Mouse (Mus musculus) telencephalon, adult 2 months (tissue): ENCODE results near the gene Vmn2r18.

ENCODE experiments used
- DNase-seq: peaks from one replicate; pipeline ENCODE4 v3.0.0-alpha.2; 2011; ENCODE audit warnings: low read depth, low spot score

The Vmn2r18 gene

DNA sequence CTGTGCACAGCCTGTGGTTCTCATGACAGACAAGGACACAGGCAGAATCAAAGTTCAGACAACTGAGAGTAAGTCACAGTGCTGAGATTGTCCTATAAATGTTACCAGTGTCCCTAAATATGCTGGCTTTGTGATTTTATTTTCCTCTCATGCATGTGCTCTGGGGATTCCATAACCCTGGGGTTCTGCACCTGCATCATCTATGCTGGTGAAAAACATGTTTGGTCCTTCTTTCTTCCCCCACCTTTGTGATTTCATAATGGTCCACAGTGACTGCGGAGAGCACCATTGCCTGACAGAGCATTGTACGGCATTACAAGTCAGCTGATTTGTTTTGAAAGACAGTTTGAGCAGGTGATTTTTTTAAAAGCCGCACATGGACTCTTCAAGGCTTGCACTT is at the start of gene Vmn2r18:
TSS of gene Vmn2r18 (minus strand) at position 101 of the 400 bp plus-strand sequence.
- DNase-seq, result no peak

DNA sequence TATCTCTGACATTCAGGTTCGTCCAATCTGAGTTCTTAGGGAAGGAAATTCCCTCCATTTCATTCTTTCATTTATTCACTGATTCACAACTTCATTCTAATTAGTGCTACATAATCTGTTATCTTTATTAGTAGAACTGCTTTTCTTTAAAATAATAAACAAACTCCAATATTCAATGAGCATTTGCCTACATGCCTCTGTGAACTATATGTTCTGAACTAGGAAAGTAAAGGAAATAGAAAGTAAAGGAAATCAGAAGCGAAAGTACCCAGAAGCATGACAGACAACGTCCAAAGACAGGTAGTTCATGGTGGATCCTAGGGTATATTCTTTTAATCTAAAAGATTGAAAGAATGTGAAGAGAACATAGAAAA is 45.6 kb upstream of the Vmn2r18 start:
- DNase-seq, result no peak

DNA sequence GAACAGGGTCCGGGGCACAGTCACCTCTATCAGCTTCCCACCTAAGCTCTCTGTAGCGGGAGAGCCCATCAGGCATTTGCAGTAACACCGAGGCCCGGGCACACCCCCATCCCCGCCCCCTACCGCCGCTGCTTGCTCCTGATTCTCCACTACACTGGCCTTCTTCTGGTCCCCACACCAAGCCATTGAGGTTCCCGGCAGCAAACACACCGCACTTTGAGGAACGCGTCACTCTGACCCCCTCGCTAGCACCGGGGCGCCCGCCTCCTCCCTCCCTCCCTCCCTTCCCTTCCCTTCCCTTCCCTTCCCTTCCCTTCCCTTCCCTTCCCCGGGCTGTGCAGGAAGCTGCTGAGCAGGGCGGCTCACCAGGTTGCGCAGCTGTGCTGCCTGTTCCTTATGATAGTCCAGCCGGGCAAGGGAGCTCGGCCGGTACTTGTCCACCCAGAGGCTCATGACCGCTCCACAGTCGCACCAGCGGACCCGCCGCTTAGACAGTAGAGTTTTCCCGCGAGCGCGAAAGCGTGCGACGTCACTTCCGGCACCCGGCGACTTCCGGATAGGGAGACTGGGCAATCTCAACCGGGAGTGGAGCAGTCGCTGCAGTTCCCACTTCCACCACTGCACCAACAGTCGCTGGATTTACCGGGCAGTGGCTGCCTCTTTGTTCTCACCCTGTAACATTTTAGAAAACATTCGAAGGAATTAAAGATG is 45.0 kb upstream of the Vmn2r18 start, which contains the start of gene Rfc3:
TSS of gene Rfc3 (minus strand) at position 543 of the 711 bp plus-strand sequence.
- DNase-seq, result peak; percentile 86

DNA sequence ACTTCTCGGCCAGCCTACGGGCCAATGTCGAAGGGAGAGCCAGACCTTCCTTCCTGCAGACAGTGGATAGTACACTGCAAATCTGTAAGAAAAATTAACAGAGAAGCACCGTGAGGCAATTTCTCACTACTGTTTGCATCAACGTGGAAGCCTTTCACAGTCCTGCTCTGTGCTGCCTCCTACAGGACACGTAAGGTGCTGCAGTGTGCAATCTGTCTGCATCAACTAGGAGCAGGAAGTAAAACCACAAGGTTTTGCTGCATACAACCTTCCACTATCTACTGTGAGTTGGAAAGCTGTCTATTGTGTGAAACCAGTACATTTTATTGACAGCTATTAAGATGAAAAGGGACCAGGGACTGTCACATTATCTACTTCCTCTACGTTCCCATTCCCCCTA is 39.0 kb upstream of the Vmn2r18 start:
- DNase-seq, result no peak

DNA sequence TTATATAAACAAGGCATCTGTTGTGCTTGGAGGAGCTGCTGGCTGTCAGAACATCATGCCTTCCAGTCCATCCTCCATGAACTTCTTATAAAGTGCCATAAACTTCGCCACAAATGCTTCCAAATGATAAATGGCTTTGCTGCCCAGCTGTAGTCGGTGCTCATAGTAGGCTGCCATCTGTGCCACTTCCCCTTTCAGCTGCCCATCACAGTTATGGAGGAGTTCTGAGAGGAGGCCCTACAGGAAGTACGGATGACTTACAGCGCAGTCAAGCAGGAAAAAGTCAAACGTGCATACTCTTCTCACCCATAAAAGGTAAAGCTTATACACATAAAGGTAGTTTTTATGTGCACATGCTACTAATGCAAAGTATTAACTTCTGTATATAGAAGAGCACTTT is 37.0 kb upstream of the Vmn2r18 start:
- DNase-seq, result no peak

DNA sequence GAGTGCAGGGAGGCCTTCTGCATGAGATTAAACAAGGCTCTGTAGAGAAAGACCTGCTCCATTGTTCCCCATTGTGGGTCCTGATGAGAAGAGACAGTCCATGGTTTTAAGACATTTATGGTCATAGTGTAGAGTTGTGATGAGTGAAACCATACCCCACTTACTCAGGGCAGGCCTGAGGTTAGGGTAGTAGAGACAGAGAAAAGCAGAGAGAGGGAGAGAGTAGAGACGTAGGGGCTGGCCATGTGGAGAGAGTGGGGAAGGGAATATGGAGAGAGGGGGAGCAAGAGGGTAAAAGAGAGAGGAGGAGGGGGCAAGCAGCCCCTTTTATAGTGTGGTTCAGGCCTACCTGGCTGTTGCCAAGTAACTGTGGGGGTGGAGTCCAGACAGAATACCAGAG is 36.3 kb upstream of the Vmn2r18 start:
- DNase-seq, result no peak

DNA sequence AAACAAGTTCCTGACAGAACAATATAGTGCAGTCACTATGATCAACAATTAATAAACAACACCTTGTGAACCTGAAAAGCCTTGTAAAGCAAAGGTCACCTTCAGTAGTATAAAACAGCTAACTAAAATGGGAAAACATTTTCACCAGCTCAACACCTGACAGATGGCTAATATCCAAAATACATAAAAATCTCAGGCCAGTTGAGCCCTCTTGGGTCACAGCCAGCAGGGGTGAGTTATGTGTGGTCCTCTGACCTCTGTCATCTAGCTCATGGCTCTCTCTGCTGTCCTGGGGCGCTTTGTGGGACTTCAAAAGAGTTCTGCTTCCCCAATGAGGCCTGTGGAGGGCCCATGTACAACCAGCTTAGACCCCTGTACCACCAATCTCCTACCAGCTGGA is 4.1 kb downstream of the Vmn2r18 start:
- no peak for DNase-seq
